Mouse (Mus musculus) left cerebral cortex, postnatal 36 days (tissue): Measurements from ENCODE around the gene Prkag2. TPM values are rescaled to one million over a fixed set of nuclear protein-coding genes. Genes with fewer than 3 reads are reported as not detected.

ENCODE experiments used
- DNase-seq, 2 experiments: peaks; one replicate each; pipeline ENCODE4 v3.0.0; 2021 to 2022; ENCODE audit warnings: low spot score in 2 of 2, mixed read lengths in 1 of 2
- intact Hi-C: fragments of 180-260 bp; cut with DNase I; formaldehyde crosslinking; loops from one replicate; pipeline ENCODE4 v1.15.1; 2025
- total RNA-seq, 2 experiments: library from RNA; stranded (reverse); gene quantifications; 2 replicates each; pipeline ENCODE4 v1.2.3; 2021

Gene Prkag2
- total RNA-seq, 2 experiments from 2014 or later = 90.6 to 123 TPM

DNA sequence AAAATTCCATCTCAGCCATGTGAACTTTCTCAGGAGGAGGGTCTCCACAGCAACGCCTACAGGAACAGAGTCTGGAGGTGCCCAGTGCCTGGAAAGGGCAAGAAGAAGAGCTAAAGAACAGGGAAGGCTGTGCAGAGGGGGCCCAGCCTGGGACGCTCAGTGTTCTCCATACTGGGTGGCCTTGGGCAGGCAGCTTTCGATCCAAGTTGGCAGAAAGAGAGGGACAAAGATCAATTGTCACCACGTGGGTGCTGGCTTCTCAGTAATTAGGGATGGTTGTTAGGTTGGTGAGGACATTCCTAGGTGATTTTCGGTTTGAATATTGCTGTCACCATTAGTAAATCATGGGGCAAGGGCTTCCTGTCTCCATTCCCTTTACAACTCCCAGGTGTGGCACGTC is 148.2 kb downstream of the Prkag2 start:
- no peak for DNase-seq
- intact Hi-C loops = no loop called here

DNA sequence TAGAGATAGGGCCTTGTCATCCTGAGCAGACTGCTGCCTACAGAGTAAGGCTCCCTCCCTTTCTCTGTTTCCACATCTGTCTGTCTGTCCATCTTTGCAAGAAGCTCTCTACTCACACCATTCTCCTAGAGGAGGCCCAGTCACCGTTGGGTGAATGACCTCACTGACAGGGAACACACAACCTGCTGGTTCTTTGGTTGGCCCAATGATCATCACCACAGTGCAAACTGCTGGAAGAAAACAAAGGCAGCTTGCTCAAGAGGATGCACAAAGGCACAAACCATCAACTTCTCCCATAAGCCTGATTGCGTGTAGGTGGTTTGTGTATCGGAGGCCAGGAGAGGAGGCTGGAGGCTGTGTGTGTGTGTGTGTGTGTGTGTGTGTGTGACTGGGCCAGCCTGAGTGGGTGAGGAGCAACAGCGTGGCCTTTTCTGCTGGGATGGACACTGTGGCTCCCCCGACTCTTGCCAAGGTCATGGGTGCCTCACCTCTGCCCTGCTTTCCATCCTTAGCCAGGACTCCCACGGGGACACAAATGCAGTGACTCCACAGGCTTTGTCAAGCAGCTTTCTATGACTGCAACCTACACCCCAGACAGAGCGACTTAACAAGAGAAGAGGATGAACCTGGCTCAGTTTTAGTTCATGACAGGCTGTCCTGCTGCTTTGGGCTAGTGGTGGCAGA is 149.4 kb downstream of the Prkag2 start:
- DNase-seq = no peak
- intact Hi-C loops = no loop called here

DNA sequence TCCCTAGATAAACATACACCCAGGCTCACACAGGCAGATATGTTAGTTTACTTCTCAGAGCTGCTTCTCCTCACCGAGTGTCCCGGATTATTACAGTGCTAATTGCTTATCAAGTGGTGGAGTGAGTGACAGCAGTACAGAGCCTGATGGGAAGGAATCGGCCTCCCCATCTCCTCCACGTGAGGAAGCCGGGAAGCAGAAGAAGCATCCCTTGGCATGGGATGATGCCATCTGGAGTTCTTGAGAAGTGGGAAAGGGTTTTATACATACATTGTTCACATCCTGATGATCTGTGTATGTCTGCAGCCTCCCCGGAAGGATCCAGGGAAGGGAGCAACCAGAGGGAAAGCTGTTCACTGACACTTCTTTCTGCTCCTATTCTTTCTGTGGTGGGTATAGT is 150.4 kb downstream of the Prkag2 start:
- peak in 1 of 2 experiments; percentile 22 for DNase-seq
- intact Hi-C loops = no loop called here

DNA sequence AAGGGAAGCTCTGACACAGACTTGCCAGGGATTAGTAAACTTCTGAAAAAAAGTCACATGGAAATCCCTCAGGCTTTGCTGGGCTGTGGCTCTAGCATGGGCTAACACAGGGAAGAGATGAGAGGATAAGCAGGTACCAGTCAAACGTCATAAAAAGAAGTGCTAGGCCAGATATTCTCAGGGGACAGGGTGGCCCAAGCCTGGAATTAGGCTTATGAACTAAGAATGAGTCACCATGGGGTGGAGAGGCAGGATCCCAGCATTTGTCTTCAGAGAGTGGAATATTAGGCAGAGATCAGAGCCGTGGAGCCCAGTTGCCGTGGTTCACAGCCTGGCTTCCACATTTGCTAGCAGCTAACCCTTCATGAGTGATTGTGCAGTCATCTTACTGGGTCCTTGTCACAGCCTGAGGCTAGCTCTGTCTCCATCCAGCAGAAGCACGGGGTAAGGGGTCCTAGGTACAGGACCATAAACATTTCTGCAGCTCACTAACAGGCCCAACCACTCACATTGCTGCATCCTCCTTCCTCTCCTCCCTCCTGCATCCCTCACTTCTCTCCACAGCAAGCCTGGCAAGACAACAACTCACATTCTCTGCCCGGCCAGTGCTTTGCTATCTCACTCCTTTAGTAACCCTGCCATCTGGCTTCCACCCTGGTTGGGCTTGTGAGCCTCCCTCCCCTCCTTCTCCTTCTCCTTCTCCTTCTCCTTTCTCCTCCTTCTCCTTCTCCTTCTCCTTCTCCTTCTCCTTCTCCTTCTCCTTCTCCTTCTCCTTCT is 162.2 kb downstream of the Prkag2 start:
- DNase-seq = no peak
- intact Hi-C loops = no loop called here

DNA sequence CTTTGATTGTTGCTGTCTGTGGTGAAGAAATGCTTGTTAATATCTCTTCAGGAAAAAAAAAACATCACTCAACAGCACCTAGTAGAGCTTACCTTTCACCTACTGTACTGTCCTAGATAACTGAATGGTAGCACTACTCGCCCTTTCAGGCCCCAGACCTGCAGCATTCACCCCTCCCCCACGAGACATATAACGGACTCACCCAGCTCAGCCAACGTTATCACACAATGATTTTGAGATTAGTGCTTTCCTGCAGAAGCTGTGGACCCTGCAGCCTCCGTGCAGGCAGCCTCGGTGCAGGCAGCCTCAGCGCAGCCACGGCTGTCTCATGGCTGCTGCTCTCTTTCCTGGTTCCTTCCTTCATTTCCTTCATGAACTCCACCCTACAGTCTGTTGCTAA is 164.0 kb downstream of the Prkag2 start:
- DNase-seq = no peak
- intact Hi-C loops = no loop called here

DNA sequence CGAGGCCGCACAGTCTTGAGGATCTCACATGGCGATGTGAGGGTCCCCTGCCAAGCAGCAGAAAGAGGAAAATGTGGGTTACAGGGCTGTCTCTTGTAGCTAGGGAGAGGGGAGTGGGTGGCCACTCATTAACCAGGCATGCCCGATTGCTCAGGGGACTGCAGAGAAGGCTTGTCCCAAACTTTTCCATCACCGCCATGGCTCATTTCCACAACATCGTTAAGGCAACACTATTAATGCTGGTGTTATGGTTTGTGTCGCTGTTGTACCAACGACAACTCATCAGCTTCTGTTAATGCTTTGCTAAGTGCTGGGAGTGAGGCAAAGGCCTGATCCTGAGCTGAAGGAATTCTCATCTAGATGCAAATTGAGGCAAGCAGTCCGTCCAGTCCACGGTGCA is 165.0 kb downstream of the Prkag2 start:
- intact Hi-C loops = no loop called here
- DNase-seq = no peak

DNA sequence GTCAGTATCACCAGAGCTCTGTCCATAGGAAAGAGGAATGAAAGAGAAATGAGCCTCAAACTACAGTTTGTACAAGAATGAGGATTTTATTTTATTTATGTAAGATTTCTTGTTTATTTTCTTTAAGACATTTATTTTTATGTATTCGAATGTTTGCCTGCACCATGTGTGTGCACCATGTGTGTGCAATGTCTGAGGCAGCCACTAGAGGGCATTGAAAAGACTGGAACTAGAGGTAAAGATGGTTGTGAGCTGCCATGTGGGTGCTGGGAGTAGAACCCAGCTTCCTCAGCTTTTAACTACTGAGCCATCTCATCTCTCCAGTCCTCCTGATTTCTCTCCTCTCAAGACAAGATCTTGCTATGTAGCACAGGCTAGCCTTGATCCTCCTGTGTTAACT is 166.7 kb downstream of the Prkag2 start:
- intact Hi-C loops = no loop called here
- DNase-seq = no peak

DNA sequence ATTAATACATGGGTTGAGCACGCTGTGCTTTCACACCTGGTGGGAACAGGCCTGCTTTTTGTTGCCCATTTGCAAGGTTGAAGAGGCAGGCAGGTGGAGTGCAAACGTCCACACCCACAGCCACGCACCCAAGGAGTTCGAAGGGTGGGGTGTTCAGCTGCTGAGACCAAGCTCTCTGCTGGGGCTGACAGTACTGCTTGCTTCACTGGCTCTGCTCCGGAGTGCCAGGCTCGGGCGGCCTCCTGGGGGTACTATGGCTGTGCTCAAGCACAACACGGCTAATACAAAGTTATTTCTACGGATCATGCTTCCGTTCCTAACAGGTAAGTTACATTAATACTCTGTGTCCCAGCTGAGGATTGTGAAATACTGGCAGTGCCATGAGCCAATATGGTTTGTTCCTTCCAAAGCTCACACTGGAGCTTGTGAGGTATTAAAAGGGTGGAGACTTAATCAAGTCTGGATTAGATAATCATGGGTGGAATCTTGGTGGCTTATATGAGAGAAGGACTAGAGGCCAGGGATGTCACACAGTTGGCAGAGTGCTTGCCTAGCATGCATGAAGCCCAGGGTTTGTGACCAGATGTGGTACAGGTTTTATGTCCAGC is 168.8 kb downstream of the Prkag2 start:
- intact Hi-C loops = no loop called here
- DNase-seq = no peak

DNA sequence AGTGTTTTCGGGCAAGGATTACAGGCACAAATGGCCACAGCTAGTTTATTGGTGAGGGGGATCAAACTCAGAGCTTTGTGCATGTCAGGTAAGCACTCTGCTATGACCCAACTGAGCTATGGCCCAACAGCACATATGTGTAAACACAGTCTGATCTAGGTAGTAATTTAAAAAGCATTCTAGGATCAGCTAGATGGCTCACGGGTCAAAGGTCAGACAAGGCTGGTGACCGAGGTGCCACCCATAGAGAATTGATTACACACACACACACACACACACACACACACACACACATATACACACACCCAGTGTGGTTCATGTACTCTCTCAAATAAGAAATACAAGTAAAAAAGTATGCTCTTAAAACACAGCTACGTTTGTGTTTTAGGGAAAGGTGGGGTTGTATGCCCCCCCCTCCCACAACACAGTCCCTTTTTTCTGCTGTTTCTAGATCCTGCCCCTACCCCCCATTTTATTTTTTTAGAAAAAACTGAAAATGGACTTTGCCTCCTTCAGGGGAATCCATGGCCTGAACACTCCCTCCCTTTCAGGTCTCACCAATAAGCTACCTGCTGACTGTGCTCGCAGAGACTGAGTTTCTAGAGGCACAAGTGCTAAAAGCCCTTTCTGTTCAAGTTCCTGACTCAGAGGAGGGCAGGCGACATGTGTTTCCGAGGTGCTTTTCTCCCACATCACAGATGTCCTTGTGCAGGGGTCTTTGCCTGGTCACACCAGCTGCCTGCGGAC is 169.4 kb downstream of the Prkag2 start:
- intact Hi-C loops = no loop called here
- DNase-seq = no peak

DNA sequence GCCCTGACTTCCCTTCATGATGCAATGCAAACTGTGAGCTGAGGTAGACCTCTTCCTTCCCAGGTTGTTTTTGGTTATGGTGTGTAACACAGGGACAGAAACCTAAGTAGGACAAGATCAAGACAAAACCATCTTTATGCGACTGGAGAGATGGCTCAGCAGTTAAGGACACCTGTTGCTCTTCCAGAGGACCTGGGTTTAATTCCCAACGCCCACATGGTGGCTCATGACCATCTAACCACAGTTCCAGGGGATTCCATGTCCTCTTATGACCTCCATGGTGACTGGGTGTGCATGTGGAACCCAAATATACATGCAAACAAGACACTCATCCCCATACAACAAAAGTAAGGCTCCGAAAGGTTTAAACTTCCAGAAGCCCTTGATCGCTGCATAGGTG is 171.6 kb downstream of the Prkag2 start:
- DNase-seq = no peak
- intact Hi-C loops = no loop called here

DNA sequence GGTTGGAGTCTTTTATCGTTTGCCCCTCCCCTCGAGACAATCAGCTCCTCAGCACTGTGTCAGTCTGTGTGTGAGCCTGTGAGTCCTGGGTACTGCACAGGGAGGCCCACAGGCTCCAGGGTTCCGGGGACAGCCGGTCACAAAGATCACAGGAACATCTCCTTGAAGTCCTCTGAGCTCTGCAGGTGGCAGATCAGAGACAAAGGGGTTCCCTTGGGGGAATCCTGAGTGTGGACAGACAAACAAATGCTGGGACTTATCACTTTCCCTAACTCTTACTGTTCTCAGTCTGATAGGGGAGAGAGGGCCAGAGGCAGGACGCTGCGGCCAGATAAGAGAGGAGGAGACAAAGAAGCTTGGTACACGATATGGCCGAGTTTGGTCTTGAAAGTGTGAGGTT is 172.7 kb downstream of the Prkag2 start:
- no peak for DNase-seq
- intact Hi-C loops = no loop called here

DNA sequence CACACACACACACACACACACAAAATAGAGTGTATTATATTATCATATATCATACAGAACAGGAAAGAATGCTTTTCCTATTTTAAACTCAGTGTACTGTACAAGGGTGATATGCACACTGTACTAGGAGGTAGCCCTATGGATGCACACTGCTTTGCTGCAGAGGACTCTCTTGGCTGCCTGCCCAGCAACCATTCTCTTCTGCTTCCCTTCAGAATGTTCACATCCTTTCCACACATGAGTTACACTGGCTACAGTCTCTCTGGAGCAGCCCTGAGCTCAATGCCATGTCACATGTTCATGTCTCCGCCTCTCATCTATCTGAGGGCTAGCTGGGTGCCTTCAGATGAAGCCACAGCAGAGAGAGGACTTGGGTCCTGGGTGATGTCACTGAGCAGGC is 181.3 kb downstream of the Prkag2 start:
- no peak for DNase-seq
- intact Hi-C loops = no loop called here

DNA sequence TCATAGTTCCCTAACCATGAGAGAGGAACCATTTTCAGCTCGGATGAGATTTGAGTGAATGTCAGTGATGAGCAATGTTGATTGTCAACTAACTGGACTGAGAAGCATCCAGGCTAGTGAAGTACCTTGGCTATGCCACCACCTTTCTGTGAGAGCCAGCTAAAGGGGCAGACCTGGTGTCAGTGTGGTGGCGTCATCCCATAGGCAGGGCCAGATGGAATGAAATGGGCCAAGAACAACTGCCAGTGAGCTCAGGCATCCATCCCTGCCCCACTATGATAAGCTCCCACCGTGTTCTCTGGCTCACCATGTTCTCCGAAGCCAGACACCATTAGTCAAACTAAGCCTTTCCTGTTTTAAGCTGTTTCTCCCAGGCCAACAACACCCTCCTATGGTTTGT is 183.9 kb downstream of the Prkag2 start:
- intact Hi-C loops = no loop called here
- DNase-seq = no peak

DNA sequence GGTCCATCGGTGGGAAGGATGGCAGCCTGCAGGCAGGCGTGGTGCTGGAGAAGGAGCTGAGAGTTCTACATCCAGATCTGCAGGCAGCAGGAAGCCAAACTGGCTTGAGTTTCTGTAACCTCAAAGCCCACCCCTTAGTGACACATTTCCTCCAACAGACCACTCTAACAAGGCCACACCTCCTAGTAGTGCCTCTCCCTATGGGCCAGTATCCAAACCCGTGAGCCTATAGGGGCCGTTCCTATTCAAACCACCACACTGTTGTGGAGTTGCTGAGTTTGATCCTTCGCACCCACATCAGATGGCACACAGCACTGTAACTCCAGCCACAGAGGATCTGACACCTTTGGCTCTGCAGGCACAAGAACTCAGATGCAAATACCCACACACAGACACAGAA is 185.3 kb downstream of the Prkag2 start:
- no peak for DNase-seq
- intact Hi-C loops = no loop called here

DNA sequence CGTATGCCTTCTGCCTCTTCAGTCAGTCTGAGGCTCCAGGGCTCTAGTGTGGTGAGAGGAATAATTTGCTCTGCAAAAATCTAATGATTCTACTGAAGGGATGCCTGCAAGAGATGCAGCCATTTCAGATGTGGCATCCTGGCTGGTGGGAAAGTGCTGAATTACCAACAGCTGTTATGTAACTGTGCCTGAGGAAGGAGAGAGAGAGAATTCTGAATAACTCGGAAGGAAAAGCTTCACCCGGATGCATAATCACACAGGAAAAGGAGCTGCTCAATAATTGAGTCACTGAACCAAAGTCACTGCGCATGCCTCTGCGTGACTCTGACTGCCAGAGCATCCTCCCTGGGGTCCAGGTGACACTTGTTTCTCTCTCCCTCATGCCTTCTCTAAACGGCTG is 186.8 kb downstream of the Prkag2 start:
- DNase-seq = no peak
- intact Hi-C loops = loop anchor here (5.0 kb wide), 1 partner anchor 84 kb away; no protein-coding TSS in a partner anchor

DNA sequence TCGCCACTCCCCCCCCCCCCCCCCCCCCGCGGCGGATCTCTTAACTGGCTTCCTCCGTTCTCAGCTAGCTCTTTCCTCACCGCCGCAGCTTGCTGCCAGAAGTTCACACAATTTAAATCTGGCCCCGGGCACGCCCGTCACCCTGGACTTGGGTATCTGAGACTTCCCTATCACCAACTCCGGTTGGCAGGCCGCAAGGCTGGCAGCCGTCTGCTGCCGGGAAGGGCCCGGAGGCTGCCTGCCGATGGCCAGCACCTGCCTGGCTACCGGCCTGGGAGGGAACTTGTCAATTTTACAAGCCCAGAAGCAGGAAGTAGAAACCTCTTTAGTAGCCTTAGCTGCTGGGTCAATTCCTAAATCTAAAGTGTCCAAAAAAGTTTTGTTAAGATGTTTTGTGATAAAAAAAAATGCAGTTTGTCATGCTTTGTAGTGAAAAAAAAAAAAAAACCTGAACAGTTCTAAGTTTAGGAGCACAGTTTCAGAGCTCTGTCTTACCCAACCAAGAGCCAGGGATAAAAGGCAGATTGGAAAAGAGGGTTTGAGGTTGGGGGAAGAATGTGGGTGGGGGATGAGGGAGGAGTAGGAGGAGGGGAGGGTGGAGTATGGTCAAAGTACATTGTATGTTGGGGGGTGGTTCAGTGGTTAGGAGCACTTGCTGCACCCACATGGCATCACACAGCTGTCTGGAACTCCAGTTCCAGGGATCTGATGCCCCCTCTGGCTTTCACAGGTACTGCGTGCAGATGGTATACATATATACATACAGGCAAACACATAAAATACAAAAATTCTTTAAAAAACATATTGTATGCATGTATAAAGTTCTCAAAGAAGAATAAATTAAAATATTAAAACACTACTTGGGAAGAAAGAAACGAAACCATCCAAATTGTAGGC is 191.4 kb downstream of the Prkag2 start:
- intact Hi-C loops = loop anchor here (1.0 to 5.0 kb wide), 5 partner anchors 47 to 222 kb away; partner anchors contain the start of genes Nub1 and Rheb
- no peak for DNase-seq

DNA sequence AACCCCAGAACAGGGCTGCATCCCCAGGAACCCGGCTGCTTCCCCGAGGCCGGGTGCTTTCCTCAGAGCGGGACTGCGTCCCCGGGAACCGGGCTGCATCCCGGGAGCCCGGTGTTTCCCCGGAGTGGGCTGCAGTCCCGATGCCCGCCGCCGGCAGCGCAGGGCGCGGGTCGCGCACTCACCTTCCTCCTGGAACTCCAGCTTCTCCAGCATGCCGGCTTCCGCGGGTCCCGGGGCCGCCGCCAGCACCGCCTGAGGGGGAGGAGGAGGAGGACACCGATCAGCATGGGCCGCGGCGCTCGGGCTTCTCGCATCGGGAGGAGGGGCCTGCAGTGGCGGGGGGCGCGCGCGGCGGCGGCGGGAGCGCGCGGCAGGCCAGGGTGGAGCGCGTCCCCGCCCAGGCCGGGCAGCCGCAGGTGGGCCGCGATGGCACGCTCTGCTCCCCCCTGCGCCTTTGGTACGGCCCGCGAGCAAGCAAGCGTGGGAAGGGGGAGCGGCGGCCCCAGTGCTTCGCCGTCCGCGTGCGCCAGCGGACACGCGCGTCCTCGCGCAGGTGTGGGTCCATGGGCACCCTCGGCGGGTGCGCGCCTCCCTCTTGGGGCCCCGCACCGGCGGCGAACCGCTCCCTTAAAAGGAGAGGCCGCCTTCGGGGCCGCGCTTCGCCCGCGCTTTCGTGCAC is 192.2 kb downstream of the Prkag2 start:
- DNase-seq = peak; percentile 89 to 94
- intact Hi-C loops = loop anchor here (1.0 to 5.0 kb wide), 5 partner anchors 46 to 221 kb away; partner anchors contain the start of genes Nub1 and Rheb

DNA sequence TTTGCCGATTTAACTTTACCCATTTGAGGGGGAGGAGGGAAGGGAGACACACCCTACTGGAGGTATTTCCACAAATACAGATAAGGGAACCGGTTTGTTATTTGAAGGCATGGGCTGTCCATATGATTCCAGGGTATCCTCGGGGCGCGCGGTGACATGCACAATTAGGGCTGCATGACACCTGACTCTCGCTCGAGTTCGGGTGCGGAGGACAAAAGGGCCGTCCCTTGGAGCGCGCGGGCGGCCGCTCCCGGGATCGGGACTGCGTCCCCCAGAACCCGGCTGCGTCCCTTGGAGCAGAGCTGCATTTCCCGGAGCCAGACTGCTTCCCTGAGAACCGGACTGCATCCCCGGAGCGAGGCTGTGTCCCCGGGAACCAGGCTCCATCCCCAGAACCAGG is 192.7 kb downstream of the Prkag2 start:
- intact Hi-C loops = loop anchor here (1.0 to 5.0 kb wide), 5 partner anchors 45 to 220 kb away; partner anchors contain the start of genes Nub1 and Rheb
- DNase-seq = no peak
